Mouse (Mus musculus) CH12.LX (cell line): ENCODE measurements around the gene Mien1. TPM values are rescaled to one million over a fixed set of nuclear protein-coding genes. Genes with fewer than 3 reads are reported as not detected.

ENCODE experiments used
- DNase-seq: peaks from one replicate; pipeline ENCODE4 v3.0.0-alpha.2; 2013; ENCODE audit errors: extremely low read depth
- H3K27ac ChIP-seq: 2 replicates; pipeline ENCODE4 v1.5.1; 2012; ENCODE audit warnings: low read depth, mild to moderate bottlenecking, control low read depth, moderate library complexity; ENCODE audit not compliant: insufficient read depth
- H3K27me3 ChIP-seq: replicated peaks from 2 replicates; pipeline ENCODE3; 2012; ENCODE audit warnings: inconsistent platforms
- H3K36me3 ChIP-seq, 2 experiments: replicated peaks in 1 of 2; 2 replicates each; pipeline versions ENCODE3 to v1.6.1; 2012; ENCODE audit warnings: inconsistent platforms in 1 of 2, low read length in 1 of 2, mild to moderate bottlenecking in 1 of 2, mixed read lengths in 1 of 2, moderate library complexity in 1 of 2; ENCODE audit not compliant: control insufficient read depth in 1 of 2, insufficient read depth in 1 of 2
- H3K4me1 ChIP-seq, 2 experiments: 2 replicates each; pipeline ENCODE4 v1.6.1; 2012; ENCODE audit warnings: inconsistent platforms in 1 of 2, moderate library complexity in 1 of 2; ENCODE audit not compliant: insufficient read depth in 2 of 2, control insufficient read depth in 1 of 2
- H3K4me2 ChIP-seq: 2 replicates; pipeline ENCODE4 v1.6.1; 2012; ENCODE audit warnings: low read depth, mild to moderate bottlenecking, control low read depth; ENCODE audit not compliant: poor library complexity, insufficient read depth, severe bottlenecking
- H3K4me3 ChIP-seq, 3 experiments: fragments of 150-350 bp in 1 of 3; sonication (generic) in 1 of 3; replicated peaks in 1 of 3; 2 replicates each; pipeline versions ENCODE3 to v1.5.1; 2011 to 2012; ENCODE audit warnings: low read depth in 2 of 3, low read length in 2 of 3, mild to moderate bottlenecking in 2 of 3, moderate library complexity in 2 of 3, control low read depth in 1 of 3, improper control_type of control experiment in 1 of 3, inconsistent platforms in 1 of 3, mixed read lengths in 1 of 3; ENCODE audit not compliant: poor library complexity in 1 of 3
- H3K79me2 ChIP-seq: replicated peaks from 2 replicates; pipeline ENCODE4 v1.6.1; 2012; ENCODE audit warnings: mild to moderate bottlenecking, moderate library complexity; ENCODE audit not compliant: control insufficient read depth, poor library complexity, insufficient read depth, severe bottlenecking; ENCODE audit errors: extremely low read depth
- H3K9ac ChIP-seq: 2 replicates; pipeline ENCODE4 v1.6.1; 2012; ENCODE audit warnings: low read depth, mild to moderate bottlenecking, control low read depth, moderate library complexity; ENCODE audit not compliant: insufficient read depth
- H3K9me3 ChIP-seq: replicated peaks from 2 replicates; pipeline ENCODE3; 2012; ENCODE audit warnings: low read length, inconsistent platforms, mixed read lengths
- CHD1 ChIP-seq: IDR thresholded peaks from 2 replicates; pipeline ENCODE4 v1.6.1; 2012; ENCODE audit warnings: low read depth, low read length, improper control_type of control experiment, inconsistent platforms
- CHD2 ChIP-seq: IDR thresholded peaks from 2 replicates; pipeline ENCODE4 v1.6.1; 2011; ENCODE audit warnings: low read length, improper control_type of control experiment
- ELF1 ChIP-seq: IDR thresholded peaks from 2 replicates; pipeline ENCODE4 v1.6.1; 2014; ENCODE audit warnings: low read depth, mild to moderate bottlenecking, inconsistent platforms, low read length, improper control_type of control experiment
- ETS1 ChIP-seq: conservative IDR thresholded peaks from 2 replicates; pipeline ENCODE4 v1.6.1; 2012; ENCODE audit warnings: low read depth, mild to moderate bottlenecking, inconsistent platforms, low read length, improper control_type of control experiment, moderate library complexity
- MAX ChIP-seq: IDR thresholded peaks from 2 replicates; pipeline ENCODE4 v1.6.1; 2011; ENCODE audit warnings: low read length, improper control_type of control experiment
- MEF2A ChIP-seq: IDR thresholded peaks from 2 replicates; pipeline ENCODE4 v1.6.1; 2014; ENCODE audit warnings: low read depth, mild to moderate bottlenecking, inconsistent platforms, low read length, improper control_type of control experiment, borderline replicate concordance
- MYC ChIP-seq: IDR thresholded peaks from 2 replicates; pipeline ENCODE4 v1.6.1; 2011; ENCODE audit warnings: low read depth, mild to moderate bottlenecking, improper control_type of control experiment, low read length
- TBP ChIP-seq: conservative IDR thresholded peaks from 2 replicates; pipeline ENCODE4 v1.6.1; 2011; ENCODE audit warnings: low read depth, low read length, improper control_type of control experiment
- UBTF ChIP-seq: IDR thresholded peaks from 2 replicates; pipeline ENCODE4 v1.6.1; 2012; ENCODE audit warnings: low read depth, mild to moderate bottlenecking, inconsistent platforms, low read length, improper control_type of control experiment, moderate library complexity
- ZC3H11A ChIP-seq: IDR thresholded peaks from 2 replicates; pipeline ENCODE4 v1.6.1; 2012; ENCODE audit warnings: low read depth, mild to moderate bottlenecking, inconsistent platforms, low read length, improper control_type of control experiment
- ZKSCAN1 ChIP-seq: IDR thresholded peaks from 2 replicates; pipeline ENCODE4 v1.6.1; 2012; ENCODE audit warnings: low read depth, inconsistent platforms, low read length, improper control_type of control experiment, borderline replicate concordance
- ZMIZ1 ChIP-seq: IDR thresholded peaks from 2 replicates; pipeline ENCODE4 v1.6.1; 2012; ENCODE audit warnings: low read depth, mild to moderate bottlenecking, inconsistent platforms, low read length, improper control_type of control experiment
- dilution Hi-C: fragments of 300-500 bp; cut with MboI; formaldehyde crosslinking; loops from 2 replicates; pipeline ENCODE4 v1.14.3; 2020; ENCODE audit warnings: low sequenced_read_pairs; ENCODE audit not compliant: extremely low pct_unique_long_range_greater_than_20kb, extremely low pct_ligation_motif_present
- in situ Hi-C: fragments of 300-500 bp; cut with MboI; formaldehyde crosslinking; loops from 3 replicates; pipeline ENCODE4 v1.14.3; 2019; ENCODE audit warnings: low sequenced_read_pairs, low pct_ligation_motif_present, low pct_unique_long_range_greater_than_20kb, mixed read lengths
- polyA plus RNA-seq: library from polyadenylated mRNA; unstranded; fragments of >175 nt; gene quantifications from 2 replicates; pipeline ENCODE4 v1.2.1, GENCODE M21; 2012; ENCODE audit warnings: low read depth; ENCODE audit not compliant: insufficient read length
- total RNA-seq, 2 experiments: library from RNA; depleted of rRNA; stranded (reverse); fragments of 300-350 nt in 1 of 2; fragments of >200 nt in 1 of 2; gene quantifications; 2 replicates each; pipeline ENCODE4 v1.2.3; 2012 to 2014

Gene Mien1
- total and polyA plus RNA-seq, 3 experiments: 84.7 to 129 (median 94.6) TPM

DNA sequence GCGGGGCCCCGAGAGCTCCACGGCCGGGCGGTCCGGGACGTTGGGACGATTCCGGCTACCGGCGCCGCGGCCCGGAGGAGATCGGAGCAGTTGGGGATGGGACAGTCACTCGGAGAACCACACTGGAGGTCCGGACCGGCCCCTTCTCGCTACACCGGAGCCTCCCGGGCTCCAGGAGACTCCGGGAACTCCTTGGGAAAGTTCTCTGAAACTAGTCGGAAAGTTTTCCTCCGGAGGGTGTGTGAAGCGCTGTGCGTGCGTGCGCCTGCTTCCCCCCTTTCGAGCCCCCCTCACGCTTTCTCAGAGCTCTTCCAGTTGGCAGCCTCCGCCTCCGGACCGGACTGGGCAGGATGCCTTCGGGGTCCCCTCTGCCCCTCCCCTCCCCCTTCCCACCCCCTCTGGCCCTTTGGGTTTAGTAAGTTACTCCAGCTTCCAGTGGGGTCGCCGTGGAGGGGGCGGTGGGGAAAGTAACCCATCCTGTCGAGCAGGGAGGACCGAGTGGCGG, 25.9 kb downstream of the Mien1 start:
- TF ChIP-seq MYC (no peak), ZKSCAN1 (no peak), ETS1 (no peak), MEF2A (no peak), MAX (no peak), CHD2 (no peak), ZMIZ1 (no peak), TBP (no peak), UBTF (no peak), ELF1 (no peak), ZC3H11A (no peak)
- TF ChIP-seq, all 38 proteins: peak for 0
- Histone ChIP-seq H3K27ac (no peak overlapping the region), H3K36me3 (no peaks in the 10 kb centered on the region), H3K9me3 (no peaks in the 10 kb centered on the region), H3K4me1 (no peaks in the 10 kb centered on the region; a peak in 2 of 4 replicates), H3K4me3 (peak overlapping the region in 1 of 3 experiments; percentile 57), H3K79me2 (no peaks in the 10 kb centered on the region), H3K4me2 (peak overlapping the region; percentile 62), H3K9ac (peak overlapping the region; percentile 15; the same call in 1 of the 2 replicates), H3K27me3 (peaks cover 93% of the 10 kb centered on the region)
- dilution Hi-C loops: no loop called here
- DNase-seq: no peak
- in situ Hi-C loops: no loop called here

DNA sequence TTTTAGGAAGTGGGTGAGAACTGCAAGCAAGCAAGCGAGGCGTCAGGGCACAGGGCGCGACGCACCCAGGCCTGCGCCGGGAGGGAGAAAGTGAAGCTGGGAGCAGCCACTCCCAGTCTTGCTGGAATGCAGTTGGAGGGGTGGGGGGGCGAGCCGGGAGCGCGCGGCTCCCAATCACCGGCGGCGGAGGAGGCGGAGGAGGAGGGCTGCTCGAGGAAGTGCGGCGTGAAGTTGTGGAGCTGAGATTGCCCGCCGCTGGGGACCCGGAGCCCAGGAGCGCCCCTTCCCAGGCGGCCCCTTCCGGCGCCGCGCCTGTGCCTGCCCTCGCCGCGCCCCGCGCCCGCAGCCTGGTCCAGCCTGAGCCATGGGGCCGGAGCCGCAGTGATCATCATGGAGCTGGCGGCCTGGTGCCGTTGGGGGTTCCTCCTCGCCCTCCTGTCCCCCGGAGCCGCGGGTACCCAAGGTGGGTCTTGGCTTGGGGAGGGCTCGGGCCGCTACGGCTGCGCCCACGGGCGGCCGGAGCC, 26.5 kb downstream of the Mien1 start, which contains the start of gene Erbb2:
TSS of gene Erbb2 (plus strand) at position 198 of the 524 bp plus-strand sequence.
- TF ChIP-seq UBTF: 0 out of 2 replicates have a peak, but pooled peaks have one; percentile 51
- TF ChIP-seq CHD1: no peak
- TF ChIP-seq, all 38 proteins: peak for 1
- no peaks in the 10 kb centered on the region for H3K79me2 ChIP-seq
- H3K4me3 ChIP-seq: peak within 1 kb of the TSS in 1 of 3 experiments; percentile 57
- in situ Hi-C loops: no loop called here
- H3K9me3 ChIP-seq: no peaks in the 10 kb centered on the region
- H3K4me2 ChIP-seq: peak within 1 kb of the TSS; percentile 62
- H3K27ac ChIP-seq: no peak within 1 kb of the TSS
- dilution Hi-C loops: no loop called here
- H3K27me3 ChIP-seq: peaks cover 92% of the 10 kb centered on the region
- H3K36me3 ChIP-seq: no peaks in the 10 kb centered on the region
- H3K9ac ChIP-seq: peak within 1 kb of the TSS; percentile 15; the same call in 1 of the 2 replicates
- no peaks in the 10 kb centered on the region; a peak in 1 of 4 replicates for H3K4me1 ChIP-seq
- DNase-seq: no peak
